Mouse (Mus musculus): Measurements from ENCODE around the gene Ift88. TPM values are rescaled to one million over a fixed set of nuclear protein-coding genes. Genes with fewer than 3 reads are reported as not detected.

Gene Ift88
- total and polyA plus RNA-seq, 3 experiments: 6.7 to 12.3 (median 8.1) TPM

DNA sequence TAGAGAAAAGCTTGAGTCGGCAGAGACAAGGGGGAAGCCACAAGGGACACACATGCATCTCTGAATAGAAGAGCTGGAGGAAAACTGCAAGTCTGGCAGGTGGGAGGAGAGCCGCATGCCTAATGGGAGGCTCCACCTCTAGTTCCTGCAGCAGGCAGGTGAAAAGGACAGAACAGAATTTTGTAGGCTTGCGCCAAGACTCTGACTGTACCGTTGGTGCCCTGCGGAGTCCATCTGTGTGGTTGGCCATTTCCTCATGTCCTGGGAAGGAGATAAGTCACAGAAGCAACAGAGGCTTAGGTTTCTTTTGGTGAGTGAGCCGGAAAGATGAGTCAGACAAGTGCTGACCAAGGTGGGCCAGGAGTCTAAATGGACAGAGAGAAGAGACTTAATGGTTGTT, 79.9 kb downstream of the Ift88 start:
- no peak for DNase-seq (ENCODE audit: extremely low read depth)
- no peaks in the 10 kb centered on the region for H3K27me3 ChIP-seq (replicated peaks)
- in situ Hi-C loops (cut with MboI; ENCODE audit: low pct_ligation_motif_present, low pct_unique_long_range_greater_than_20kb, low sequenced_read_pairs): no loop called here

DNA sequence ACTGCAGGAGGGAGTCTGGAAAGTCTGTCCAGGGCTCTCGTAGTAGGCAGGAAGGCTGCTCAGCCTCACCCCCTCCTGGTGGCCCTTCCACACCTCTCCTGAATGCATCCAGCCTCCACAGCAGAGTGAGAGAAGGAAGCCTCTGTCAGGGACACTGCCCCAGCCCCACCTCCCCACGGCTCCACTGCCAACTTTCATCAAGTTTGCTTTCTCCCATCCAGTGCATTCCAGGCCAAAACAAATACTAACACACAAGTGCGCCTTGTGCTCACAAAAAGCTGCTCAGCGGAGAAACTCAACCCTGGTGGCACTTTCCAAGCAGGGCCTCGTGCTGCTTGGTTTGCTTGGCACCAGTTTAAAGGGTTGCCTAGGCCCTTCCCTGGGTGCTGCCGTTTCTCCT, 85.7 kb downstream of the Ift88 start:
- in situ Hi-C loops (cut with MboI; ENCODE audit: low pct_ligation_motif_present, low pct_unique_long_range_greater_than_20kb, low sequenced_read_pairs) (no loop called here), dilution Hi-C loops (cut with MboI; ENCODE audit: extremely low pct_ligation_motif_present, extremely low pct_unique_long_range_greater_than_20kb, low sequenced_read_pairs) (no loop called here)
- TF ChIP-seq IRF4 (IDR thresholded peaks at IDR 0.05; ENCODE audit: low read depth, low read length): no peak
- TF ChIP-seq RCOR1 (conservative IDR thresholded peaks at IDR 0.05; ENCODE audit: low read depth, low read length): no peak
- TF ChIP-seq ZC3H11A (IDR thresholded peaks at IDR 0.05; ENCODE audit: low read depth, low read length): no peak
- TF ChIP-seq MEF2A (IDR thresholded peaks at IDR 0.05; ENCODE audit: borderline replicate concordance, low read depth, low read length): no peak
- TF ChIP-seq CTCF (conservative IDR thresholded peaks at IDR 0.05 in 1 of 2, IDR thresholded peaks at IDR 0.05 in 1 of 2; ENCODE audit: low read depth in 2 of 2, low read length in 2 of 2): no peak
- no peak for TF ChIP-seq HCFC1 (IDR thresholded peaks at IDR 0.05; ENCODE audit: low read depth, low read length)
- Histone ChIP-seq H3K4me3 (replicated peaks in 1 of 3; ENCODE audit: low read depth in 2 of 3, low read length in 2 of 3, poor library complexity in 1 of 3) (no peak overlapping the region), H3K4me2 (ENCODE audit: insufficient read depth, low read depth, poor library complexity, severe bottlenecking) (no peak overlapping the region), H3K79me2 (replicated peaks; ENCODE audit: control insufficient read depth, extremely low read depth, insufficient read depth, poor library complexity, severe bottlenecking) (no peaks in the 10 kb centered on the region), H3K27me3 (replicated peaks) (no peaks in the 10 kb centered on the region), H3K9me3 (replicated peaks; ENCODE audit: low read length) (no peaks in the 10 kb centered on the region), H3K9ac (ENCODE audit: insufficient read depth, low read depth) (no peak overlapping the region), H3K36me3 (replicated peaks in 1 of 2; ENCODE audit: control insufficient read depth in 1 of 2, insufficient read depth in 1 of 2, low read length in 1 of 2) (peaks cover 0 to 11% of the 10 kb centered on the region in 2 experiments), H3K4me1 (ENCODE audit: control insufficient read depth in 1 of 2, insufficient read depth in 2 of 2) (no peaks in the 10 kb centered on the region), H3K27ac (ENCODE audit: insufficient read depth, low read depth) (no peak overlapping the region)
- no peak for DNase-seq (ENCODE audit: extremely low read depth)

More for the DNA sequence above, 79.9 kb downstream of the Ift88 start:
- H3K9me3 ChIP-seq (replicated peaks; ENCODE audit: low read length): peaks cover 2% of the 10 kb centered on the region
- peaks cover 0 to 18% of the 10 kb centered on the region in 2 experiments for H3K36me3 ChIP-seq (replicated peaks in 1 of 2; ENCODE audit: control insufficient read depth in 1 of 2, insufficient read depth in 1 of 2, low read length in 1 of 2)
- H3K27ac ChIP-seq (ENCODE audit: insufficient read depth, low read depth): no peak overlapping the region
- no peak overlapping the region for H3K4me3 ChIP-seq (replicated peaks in 1 of 3; ENCODE audit: low read depth in 2 of 3, low read length in 2 of 3, poor library complexity in 1 of 3)
- H3K4me1 ChIP-seq (ENCODE audit: control insufficient read depth in 1 of 2, insufficient read depth in 2 of 2): no peaks in the 10 kb centered on the region
- H3K9ac ChIP-seq (ENCODE audit: insufficient read depth, low read depth): no peak overlapping the region
- no peaks in the 10 kb centered on the region for H3K79me2 ChIP-seq (replicated peaks; ENCODE audit: control insufficient read depth, extremely low read depth, insufficient read depth, poor library complexity, severe bottlenecking)
- no peak overlapping the region for H3K4me2 ChIP-seq (ENCODE audit: insufficient read depth, low read depth, poor library complexity, severe bottlenecking)
- TF ChIP-seq SIN3A (IDR thresholded peaks at IDR 0.05; ENCODE audit: low read length) (no peak), MEF2A (IDR thresholded peaks at IDR 0.05; ENCODE audit: borderline replicate concordance, low read depth, low read length) (no peak), MXI1 (IDR thresholded peaks at IDR 0.05; ENCODE audit: low read depth, low read length) (no peak), ZNF384 (IDR thresholded peaks at IDR 0.05; ENCODE audit: low read depth, low read length) (no peak), MYC (IDR thresholded peaks at IDR 0.05; ENCODE audit: low read depth, low read length) (no peak), UBTF (IDR thresholded peaks at IDR 0.05; ENCODE audit: low read depth, low read length) (no peak), ZMIZ1 (IDR thresholded peaks at IDR 0.05; ENCODE audit: low read depth, low read length) (no peak), E2F4 (IDR thresholded peaks at IDR 0.05; ENCODE audit: insufficient replicate concordance, low read depth, low read length) (no peak), IRF4 (IDR thresholded peaks at IDR 0.05; ENCODE audit: low read depth, low read length) (no peak), POLR2A (IDR thresholded peaks at IDR 0.05; ENCODE audit: low read depth, low read length) (no peak), BHLHE40 (IDR thresholded peaks at IDR 0.05; ENCODE audit: low read depth, low read length) (no peak), PAX5 (IDR thresholded peaks at IDR 0.05; ENCODE audit: low read length) (no peak), GABPA (IDR thresholded peaks at IDR 0.05; ENCODE audit: insufficient replicate concordance, low read depth, low read length) (no peak), HCFC1 (IDR thresholded peaks at IDR 0.05; ENCODE audit: low read depth, low read length) (no peak), SMC3 (IDR thresholded peaks at IDR 0.05; ENCODE audit: low read depth, low read length) (no peak), JUND (conservative IDR thresholded peaks at IDR 0.05; ENCODE audit: low read depth, low read length) (no peak), RCOR1 (conservative IDR thresholded peaks at IDR 0.05; ENCODE audit: low read depth, low read length) (no peak)
- dilution Hi-C loops (cut with MboI; ENCODE audit: extremely low pct_ligation_motif_present, extremely low pct_unique_long_range_greater_than_20kb, low sequenced_read_pairs): no loop called here
